Mouse (Mus musculus) lung, adult 2 months (tissue): Measurements from ENCODE around the gene Ncoa1.

Experiments
- CTCF ChIP-seq: fragments of 200-500 bp; IDR thresholded peaks from 2 replicates; pipeline ENCODE4 v1.5.1; 2011; ENCODE audit warnings: mild to moderate bottlenecking, low read length, control low read depth; ENCODE audit not compliant: insufficient read depth
- POLR2A ChIP-seq: fragments of 200-500 bp; IDR thresholded peaks from 2 replicates; pipeline ENCODE4 v1.6.1; 2011; ENCODE audit warnings: low read depth, mild to moderate bottlenecking, control low read depth, low read length, borderline replicate concordance; ENCODE audit errors: extremely low read depth

GRCm38 (mm10) chr12:4501916-4502315 lies 24.9 kb upstream of the Ncoa1 start:
- no peak for TF ChIP-seq POLR2A
- TF ChIP-seq CTCF, result no peak
